Mouse (Mus musculus) embryonic facial prominence, embryonic 11.5 days (tissue): ENCODE measurements around the gene Dguok. TPM values are rescaled to one million over a fixed set of nuclear protein-coding genes. Genes with fewer than 3 reads are reported as not detected.

Experiments
- ATAC-seq: fragments of 200-750 bp; cut with Nextera tagmentation; replicated peaks from 2 replicates; pipeline ENCODE4 v1.8.0; 2017; ENCODE audit warnings: low read depth; ENCODE audit not compliant: insufficient number of reproducible peaks, low FRiP score, low TSS enrichment
- DNase-seq: peaks from one replicate; pipeline ENCODE4 v3.0.0-alpha.2; 2015; ENCODE audit warnings: low spot score
- H3K27ac ChIP-seq: fragments of 300-500 bp; sonication (generic); replicated peaks from 2 replicates; pipeline ENCODE4 v1.5.1; 2014; ENCODE audit warnings: mild to moderate bottlenecking, low read depth, low read length, control low read depth
- H3K27me3 ChIP-seq: fragments of 300-500 bp; sonication (generic); 2 replicates; pipeline ENCODE4 v1.6.1; 2014; ENCODE audit warnings: mild to moderate bottlenecking, low read length, moderate library complexity, mixed read lengths; ENCODE audit not compliant: control insufficient read depth, insufficient read depth
- H3K36me3 ChIP-seq: fragments of 300-500 bp; sonication (generic); replicated peaks from 2 replicates; pipeline ENCODE4 v1.6.1; 2014; ENCODE audit warnings: low read depth, mild to moderate bottlenecking, low read length, moderate library complexity, mixed read lengths; ENCODE audit not compliant: control insufficient read depth, insufficient read depth
- H3K4me1 ChIP-seq: fragments of 300-500 bp; sonication (generic); 2 replicates; pipeline ENCODE4 v1.6.1; 2014; ENCODE audit warnings: low read length, mixed read lengths; ENCODE audit not compliant: control insufficient read depth, insufficient read depth
- H3K4me2 ChIP-seq: fragments of 300-500 bp; sonication (generic); 2 replicates; pipeline ENCODE4 v1.6.1; 2014; ENCODE audit warnings: low read depth, mild to moderate bottlenecking, control low read depth, low read length, moderate library complexity
- H3K4me3 ChIP-seq: fragments of 300-500 bp; sonication (generic); 2 replicates; pipeline ENCODE4 v1.5.1; 2014; ENCODE audit warnings: low read depth, low read length, control low read depth
- H3K9ac ChIP-seq: fragments of 300-500 bp; sonication (generic); replicated peaks from 2 replicates; pipeline ENCODE4 v1.6.1; 2014; ENCODE audit warnings: mild to moderate bottlenecking, control low read depth, low read length
- H3K9me3 ChIP-seq: fragments of 300-500 bp; sonication (generic); replicated peaks from 2 replicates; pipeline ENCODE4 v1.6.1; 2016; ENCODE audit warnings: mild to moderate bottlenecking, low read length, inconsistent platforms, mixed read lengths; ENCODE audit not compliant: control insufficient read depth
- WGBS: fragments of 180-500 bp; shearing (Covaris S2); extraction: QIAGEN DNeasy Blood & Tissue Kit; methylation state at CpG from one replicate; pipeline ENCODE4 v1.1.7; 2014; 5-methylcytosine and 5-hydroxymethylcytosine counted together
- polyA plus RNA-seq: library from polyadenylated mRNA; unstranded; fragments of >200 nt; fragmentation: Nextera tagmentation; extraction: Ambion mirVana; gene quantifications from 2 replicates; pipeline ENCODE4 v1.2.1, GENCODE M21; 2014

The Dguok gene
- polyA plus RNA-seq, 1 experiment from 2014 or later, result 56.1 TPM

GRCm38 (mm10) chr6:83509442-83509841, 2.7 kb upstream of the Dguok start:
- Histone ChIP-seq H3K4me1 (no peaks in the 10 kb centered on the region), H3K4me3 (no peak overlapping the region), H3K27me3 (no peaks in the 10 kb centered on the region), H3K9me3 (no peaks in the 10 kb centered on the region), H3K4me2 (no peak overlapping the region), H3K27ac (no peak overlapping the region), H3K36me3 (no peaks in the 10 kb centered on the region), H3K9ac (no peak overlapping the region)
- ATAC-seq, result no peak
- no peak for DNase-seq
- WGBS, result 46% methylated on average over 8 of the region's 8 CpGs

DNA sequence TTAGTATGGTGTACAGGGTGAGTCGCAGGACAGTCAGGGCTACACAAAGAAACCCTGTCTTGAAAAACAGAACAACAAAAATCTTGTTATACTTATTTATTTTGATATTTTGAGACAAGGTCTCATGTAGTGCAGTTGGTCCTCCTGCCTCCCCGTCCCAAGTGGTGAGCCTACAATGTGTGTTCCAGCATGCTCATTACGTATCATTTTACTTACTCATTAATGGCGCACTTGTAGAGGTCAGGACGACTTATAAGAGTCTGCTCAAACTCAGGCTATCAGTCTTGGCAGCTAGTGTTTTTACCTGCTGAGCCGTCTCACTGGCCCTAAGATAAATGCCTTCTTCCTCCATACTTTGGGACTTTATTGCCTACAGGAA, 388 bp upstream of the Dguok start:
- Histone ChIP-seq H3K27ac (no peak overlapping the region), H3K9ac (peak overlapping the region; percentile 32), H3K27me3 (no peaks in the 10 kb centered on the region), H3K4me3 (peak overlapping the region; percentile 74), H3K4me2 (peak overlapping the region; percentile 47), H3K4me1 (no peaks in the 10 kb centered on the region), H3K36me3 (no peaks in the 10 kb centered on the region), H3K9me3 (no peaks in the 10 kb centered on the region)
- WGBS, result 29% methylated on average over 6 of the region's 6 CpGs
- ATAC-seq, result peak; percentile 15; the same call in 1 of the 2 replicates
- DNase-seq, result no peak

GRCm38 (mm10) chr6:83505554-83505953, 1.2 kb downstream of the Dguok start:
- Histone ChIP-seq H3K4me2 (peak overlapping the region; percentile 65; the same call in 1 of the 2 replicates), H3K27me3 (no peaks in the 10 kb centered on the region), H3K4me3 (peak overlapping the region; percentile 74; the same call in 1 of the 2 replicates), H3K9me3 (no peaks in the 10 kb centered on the region), H3K27ac (no peak overlapping the region), H3K4me1 (no peaks in the 10 kb centered on the region), H3K9ac (no peak overlapping the region), H3K36me3 (no peaks in the 10 kb centered on the region)
- ATAC-seq (no peak), DNase-seq (no peak)
- 94% methylated on average over 4 of the region's 4 CpGs for WGBS

- ATAC-seq, result no peak
- DNase-seq, result no peak
- H3K9ac ChIP-seq, result no peak overlapping the region
- no peak overlapping the region for H3K27ac ChIP-seq
- no peaks in the 10 kb centered on the region for H3K27me3 ChIP-seq
- no peak overlapping the region for H3K4me3 ChIP-seq
- H3K9me3 ChIP-seq, result no peaks in the 10 kb centered on the region
- H3K4me1 ChIP-seq, result no peaks in the 10 kb centered on the region
- no peaks in the 10 kb centered on the region for H3K36me3 ChIP-seq
- no peak overlapping the region for H3K4me2 ChIP-seq
- 91% methylated on average over 3 of the region's 3 CpGs for WGBS
Observed at GRCm38 (mm10) chr6:83503361-83503760, 3.4 kb downstream of the Dguok start.

DNA sequence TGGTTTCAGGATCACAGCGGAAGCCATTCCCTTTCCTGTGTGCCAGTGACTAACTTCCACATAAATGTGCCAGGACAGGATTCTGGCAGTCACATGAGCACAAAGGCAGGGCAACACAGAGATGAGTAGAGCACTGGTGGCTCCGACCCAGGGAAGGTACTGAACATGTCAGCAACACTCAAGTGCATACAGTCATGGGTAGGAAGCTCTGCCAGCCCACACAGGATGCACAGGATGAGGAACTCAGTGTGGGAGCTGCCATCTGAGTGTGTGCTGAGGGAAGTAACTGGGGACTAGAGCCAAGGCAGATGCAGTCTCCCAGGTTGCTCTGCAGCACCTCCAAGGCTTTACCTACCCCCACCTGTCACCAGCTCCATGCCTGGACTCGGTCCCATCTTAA, 4.1 kb downstream of the Dguok start:
- ATAC-seq, result no peak
- no peak overlapping the region for H3K4me3 ChIP-seq
- no peak overlapping the region for H3K27ac ChIP-seq
- no peaks in the 10 kb centered on the region for H3K36me3 ChIP-seq
- H3K4me2 ChIP-seq, result no peak overlapping the region
- no peak for DNase-seq
- no peak overlapping the region for H3K9ac ChIP-seq
- no peaks in the 10 kb centered on the region for H3K9me3 ChIP-seq
- no peaks in the 10 kb centered on the region for H3K4me1 ChIP-seq
- no peaks in the 10 kb centered on the region for H3K27me3 ChIP-seq
- WGBS, result 84% methylated on average over 3 of the region's 3 CpGs

DNA sequence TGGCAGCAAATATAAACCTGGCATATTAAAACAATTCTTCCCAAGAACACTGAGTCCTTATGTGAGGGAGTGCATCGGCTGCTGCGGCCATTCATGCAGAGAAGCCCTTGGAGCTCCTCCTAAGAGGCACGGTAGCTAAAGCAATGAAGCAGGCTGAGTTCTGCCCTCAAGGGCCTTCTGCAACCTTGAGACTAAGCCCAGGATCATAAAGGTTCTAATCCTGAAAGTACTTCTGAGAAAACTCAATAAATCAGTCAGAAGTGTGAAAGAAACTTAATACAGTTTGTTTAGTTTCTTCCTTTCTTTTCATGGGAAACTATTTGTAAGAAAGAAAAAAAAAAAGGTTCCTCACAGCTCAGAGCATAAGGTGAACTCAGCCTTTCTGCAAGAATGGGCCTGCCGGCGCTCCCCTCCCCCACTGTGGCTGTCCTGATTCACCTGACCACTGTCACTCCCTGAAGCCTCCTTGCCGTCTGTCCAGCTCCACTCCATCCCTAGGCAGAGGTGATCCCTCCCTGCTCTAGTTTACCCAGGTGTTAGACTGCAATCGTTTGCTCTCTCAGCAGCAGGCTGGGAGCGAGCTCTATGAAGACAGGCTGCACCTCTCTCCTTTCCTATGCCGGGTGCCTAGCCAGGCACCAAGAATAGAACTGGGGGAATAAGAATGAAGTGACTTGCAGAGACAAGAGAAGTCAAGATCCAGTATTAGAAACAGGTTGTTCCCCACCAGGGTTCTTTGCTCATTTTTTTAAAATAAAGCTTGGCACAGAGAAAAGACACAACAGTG, 5.1 kb downstream of the Dguok start:
- no peaks in the 10 kb centered on the region for H3K9me3 ChIP-seq
- no peaks in the 10 kb centered on the region for H3K36me3 ChIP-seq
- no peak overlapping the region for H3K4me3 ChIP-seq
- no peak overlapping the region for H3K9ac ChIP-seq
- no peak overlapping the region for H3K27ac ChIP-seq
- no peaks in the 10 kb centered on the region for H3K4me1 ChIP-seq
- no peak for ATAC-seq
- no peak for DNase-seq
- H3K4me2 ChIP-seq, result no peak overlapping the region
- H3K27me3 ChIP-seq, result no peaks in the 10 kb centered on the region
- 54% methylated on average over 9 of the region's 9 CpGs for WGBS

DNA sequence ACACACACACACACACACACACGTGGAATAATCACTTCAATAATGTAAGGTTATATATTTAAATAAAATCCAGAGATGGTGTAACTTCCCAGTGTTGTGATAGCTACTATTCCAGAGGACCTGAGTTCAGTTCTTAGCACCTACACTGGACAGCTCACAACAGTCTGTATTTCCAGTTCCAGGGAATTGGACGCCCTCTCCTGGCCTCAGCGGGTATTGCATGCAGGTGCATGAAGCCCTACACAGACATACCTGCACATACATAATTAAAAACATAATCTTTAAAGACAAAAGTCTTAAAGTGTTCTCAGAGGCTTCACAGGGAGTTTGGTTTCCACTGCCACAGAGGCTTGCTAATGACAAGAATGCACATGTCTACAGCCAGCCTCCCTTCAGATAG, 6.3 kb downstream of the Dguok start:
- H3K9ac ChIP-seq, result no peak overlapping the region
- H3K27me3 ChIP-seq, result no peaks in the 10 kb centered on the region
- no peak overlapping the region for H3K4me2 ChIP-seq
- H3K27ac ChIP-seq, result no peak overlapping the region
- H3K36me3 ChIP-seq, result no peaks in the 10 kb centered on the region
- no peak overlapping the region for H3K4me3 ChIP-seq
- no peaks in the 10 kb centered on the region for H3K4me1 ChIP-seq
- no peaks in the 10 kb centered on the region for H3K9me3 ChIP-seq
- WGBS, result 61% methylated on average over 3 of the region's 3 CpGs
- ATAC-seq (no peak), DNase-seq (no peak)

GRCm38 (mm10) chr6:83499078-83499477, 7.7 kb downstream of the Dguok start:
- Histone ChIP-seq H3K4me2 (no peak overlapping the region), H3K4me1 (no peaks in the 10 kb centered on the region), H3K4me3 (no peak overlapping the region), H3K27me3 (no peaks in the 10 kb centered on the region), H3K9me3 (no peaks in the 10 kb centered on the region), H3K36me3 (no peaks in the 10 kb centered on the region), H3K27ac (no peak overlapping the region), H3K9ac (no peak overlapping the region)
- ATAC-seq, result no peak
- 94% methylated on average over 10 of the region's 10 CpGs for WGBS
- no peak for DNase-seq
